Mouse (Mus musculus) bone marrow, adult 2 months (tissue): ENCODE data around the gene Dusp14. TPM values are rescaled to one million over a fixed set of nuclear protein-coding genes. Genes with fewer than 3 reads are reported as not detected.

Experiments used
- H3K27ac ChIP-seq: fragments of 200-500 bp; 2 replicates; pipeline ENCODE4 v1.5.1; 2012; ENCODE audit warnings: low read depth, mild to moderate bottlenecking, control low read depth, inconsistent platforms, low read length; ENCODE audit not compliant: control insufficient read depth, poor library complexity, insufficient read depth
- H3K4me1 ChIP-seq: fragments of 200-500 bp; 2 replicates; pipeline ENCODE4 v1.6.1; 2011; ENCODE audit warnings: low read length; ENCODE audit not compliant: control insufficient read depth, insufficient read depth
- H3K4me3 ChIP-seq: fragments of 200-500 bp; replicated peaks from 2 replicates; pipeline ENCODE3; 2011; ENCODE audit warnings: mild to moderate bottlenecking, low read depth, low read length, control low read depth; ENCODE audit not compliant: control insufficient read depth
- CTCF ChIP-seq: fragments of 200-500 bp; IDR thresholded peaks from 2 replicates; pipeline ENCODE4 v1.5.1; 2011; ENCODE audit warnings: low read length, control low read depth; ENCODE audit not compliant: control insufficient read depth, insufficient read depth
- POLR2A ChIP-seq: fragments of 200-500 bp; IDR thresholded peaks from 2 replicates; pipeline ENCODE4 v1.6.1; 2011; ENCODE audit warnings: low read depth, mild to moderate bottlenecking, control low read depth, low read length, borderline replicate concordance; ENCODE audit not compliant: control insufficient read depth
- WGBS: fragments of 180-500 bp; shearing (Covaris S2); methylation state at CpG from one replicate; pipeline ENCODE4 v1.1.7; 2018; 5-methylcytosine and 5-hydroxymethylcytosine counted together
- polyA plus RNA-seq: library from polyadenylated mRNA; stranded (reverse); fragments of >200 nt; gene quantifications from 2 replicates; pipeline ENCODE4 v1.2.4, GENCODE M21; 2011; ENCODE audit warnings: low replicate concordance; ENCODE audit not compliant: missing spikeins, insufficient read depth, insufficient read length

Dusp14 gene
- polyA plus RNA-seq, 1 experiment, result 3.1 TPM

DNA sequence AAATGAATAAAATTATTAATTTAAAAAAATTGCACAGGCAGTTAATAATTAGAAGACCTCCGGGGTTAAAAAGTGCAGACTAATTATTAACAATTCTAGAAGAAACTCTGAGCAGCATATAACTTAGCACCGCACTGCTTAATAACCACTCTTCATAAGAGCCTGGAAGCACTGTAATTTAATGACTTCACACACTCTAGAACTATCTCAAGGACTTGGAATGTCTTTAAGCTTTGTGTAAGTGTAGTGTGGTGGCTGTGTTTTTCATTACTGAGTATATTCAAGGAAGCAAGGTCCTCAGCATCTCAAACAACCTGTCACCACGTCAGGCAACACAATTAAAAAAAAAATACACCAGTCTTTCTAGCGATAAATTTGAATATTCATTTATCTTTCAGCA, 26.0 kb upstream of the Dusp14 start:
- TF ChIP-seq POLR2A (no peak), CTCF (no peak)
- Histone ChIP-seq H3K4me1 (no peaks in the 10 kb centered on the region), H3K27ac (no peak overlapping the region), H3K4me3 (no peak overlapping the region)
- WGBS, result 80% methylated on average over 4 of the region's 4 CpGs

DNA sequence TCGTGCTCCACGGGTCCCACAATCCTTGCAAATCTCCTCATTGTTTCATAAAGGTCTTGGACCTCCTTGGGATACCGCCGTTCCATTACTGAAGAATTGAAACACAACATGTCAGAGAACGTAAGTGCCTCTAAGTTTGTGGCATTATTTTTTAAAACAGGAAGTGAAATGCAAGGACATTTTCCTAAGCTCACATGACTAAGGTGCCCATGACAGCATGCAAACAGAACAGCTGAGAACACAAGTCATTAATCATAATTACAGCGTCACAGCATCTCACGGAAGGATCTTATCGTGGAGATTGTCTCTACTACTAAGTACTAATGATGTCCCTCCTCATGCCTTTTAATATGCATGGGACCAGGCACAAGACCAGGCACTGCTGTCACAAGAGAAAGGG, 21.5 kb upstream of the Dusp14 start:
- WGBS, result 83% methylated on average over 8 of the region's 8 CpGs
- Histone ChIP-seq H3K4me1 (no peaks in the 10 kb centered on the region), H3K4me3 (no peak overlapping the region), H3K27ac (no peak overlapping the region)
- TF ChIP-seq CTCF, result no peak
- TF ChIP-seq POLR2A, result no peak

GRCm38 (mm10) chr11:84081901-84082300, 12.8 kb upstream of the Dusp14 start:
- H3K4me1 ChIP-seq, result no peaks in the 10 kb centered on the region
- TF ChIP-seq POLR2A (no peak), CTCF (no peak)
- H3K4me3 ChIP-seq, result no peak overlapping the region
- H3K27ac ChIP-seq, result no peak overlapping the region
- WGBS, result 88% methylated on average over 5 of the region's 5 CpGs

- WGBS, result 87% methylated on average over 3 of the region's 3 CpGs
- TF ChIP-seq CTCF (no peak), POLR2A (no peak)
These were observed 11.3 kb upstream of the Dusp14 start for GRCm38 (mm10) chr11:84080327-84080726.

DNA sequence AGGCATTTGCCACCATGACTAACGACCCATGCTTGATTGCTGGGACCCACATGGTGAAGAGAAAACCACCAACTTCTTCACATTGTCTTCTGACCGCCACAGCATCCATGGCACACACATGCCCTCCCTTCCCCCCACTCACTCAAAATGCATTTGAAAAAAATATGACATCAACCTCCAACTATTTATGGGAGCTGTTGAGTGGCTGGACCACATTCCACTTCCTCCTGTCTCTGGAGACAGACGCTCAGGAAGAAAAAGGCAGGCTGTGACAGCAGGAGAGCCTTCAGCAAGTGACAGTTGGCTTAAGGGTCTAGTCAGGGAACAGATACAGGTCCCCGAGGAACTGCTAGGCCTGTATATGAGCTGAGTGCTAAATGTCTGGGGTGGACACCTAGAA, 10.8 kb upstream of the Dusp14 start:
- TF ChIP-seq POLR2A (no peak), CTCF (no peak)
- Histone ChIP-seq H3K4me3 (no peak overlapping the region), H3K4me1 (no peaks in the 10 kb centered on the region), H3K27ac (no peak overlapping the region)
- 70% methylated on average over 4 of the region's 4 CpGs for WGBS

More at GRCm38 (mm10) chr11:84080327-84080726, 11.3 kb upstream of the Dusp14 start:
- H3K4me3 ChIP-seq, result no peak overlapping the region
- H3K27ac ChIP-seq, result no peak overlapping the region
- no peaks in the 10 kb centered on the region for H3K4me1 ChIP-seq

DNA sequence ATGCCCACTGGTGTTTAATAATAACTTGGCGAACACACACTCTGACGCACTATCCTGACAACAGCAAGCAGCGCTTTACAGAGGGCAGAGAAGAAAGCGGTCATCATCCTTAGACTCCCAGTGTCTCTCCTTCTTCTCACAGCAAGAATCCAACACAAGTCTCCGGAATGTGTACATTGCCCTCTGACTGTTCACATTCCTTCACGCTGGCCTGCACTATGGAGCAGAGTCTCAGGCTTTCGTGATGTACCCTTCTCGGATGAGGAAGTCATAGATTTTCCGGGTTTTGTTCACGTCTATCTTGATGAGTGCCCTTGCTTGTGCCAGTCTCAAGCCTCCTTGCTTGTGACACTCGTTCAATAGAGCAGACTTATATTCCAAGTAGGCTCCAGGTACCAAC, 10.3 kb upstream of the Dusp14 start:
- Histone ChIP-seq H3K4me1 (no peaks in the 10 kb centered on the region), H3K4me3 (no peak overlapping the region), H3K27ac (no peak overlapping the region)
- 89% methylated on average over 11 of the region's 11 CpGs for WGBS
- TF ChIP-seq CTCF, result no peak
- TF ChIP-seq POLR2A, result no peak

- TF ChIP-seq POLR2A (no peak), CTCF (no peak)
- WGBS, result 88% methylated on average over 9 of the region's 9 CpGs
- no peak overlapping the region for H3K27ac ChIP-seq
- H3K4me3 ChIP-seq, result no peak overlapping the region
- H3K4me1 ChIP-seq, result no peaks in the 10 kb centered on the region
These were observed 9.5 kb upstream of the Dusp14 start for GRCm38 (mm10) chr11:84078601-84079000.

- no peaks in the 10 kb centered on the region for H3K4me1 ChIP-seq
- TF ChIP-seq POLR2A (no peak), CTCF (no peak)
- H3K27ac ChIP-seq, result no peak overlapping the region
- 70% methylated on average over 2 of the region's 2 CpGs for WGBS
- no peak overlapping the region for H3K4me3 ChIP-seq
These were observed 7.9 kb upstream of the Dusp14 start for GRCm38 (mm10) chr11:84077008-84077407.

GRCm38 (mm10) chr11:84073816-84074764, 5.0 kb upstream of the Dusp14 start:
- no peak for TF ChIP-seq CTCF
- no peak for TF ChIP-seq POLR2A
- H3K4me3 ChIP-seq, result no peak overlapping the region
- 77% methylated on average over 7 of the region's 7 CpGs for WGBS
- H3K4me1 ChIP-seq, result no peaks in the 10 kb centered on the region
- H3K27ac ChIP-seq, result no peak overlapping the region
